Mouse (Mus musculus) liver, embryonic 11.5 days (tissue): ENCODE data around the gene Hoxa3. TPM values are rescaled to one million over a fixed set of nuclear protein-coding genes. Genes with fewer than 3 reads are reported as not detected.
A peak's percentile ranks its signal among the peaks of the same experiment; 100 is the strongest.

Experiments
- ATAC-seq: fragments of 200-750 bp; cut with Nextera tagmentation; replicated peaks from 2 replicates; pipeline ENCODE4 v1.8.0; 2017; ENCODE audit warnings: moderate number of reproducible peaks, mild to moderate bottlenecking, moderate TSS enrichment, moderate library complexity; ENCODE audit not compliant: low FRiP score
- DNase-seq: peaks from one replicate; pipeline ENCODE4 v3.0.0-alpha.2; 2017; ENCODE audit warnings: low spot score
- H3K27ac ChIP-seq: fragments of 300-500 bp; sonication (generic); 2 replicates; pipeline ENCODE4 v1.5.1; 2014; ENCODE audit warnings: mild to moderate bottlenecking, low read depth, low read length, control low read depth
- H3K27me3 ChIP-seq: fragments of 300-500 bp; sonication (generic); replicated peaks from 2 replicates; pipeline ENCODE4 v1.6.1; 2014; ENCODE audit warnings: low read length, mixed read lengths; ENCODE audit not compliant: control insufficient read depth, insufficient read depth
- H3K36me3 ChIP-seq: fragments of 300-500 bp; sonication (generic); 2 replicates; pipeline ENCODE4 v1.6.1; 2014; ENCODE audit warnings: mild to moderate bottlenecking, low read length, moderate library complexity, mixed read lengths; ENCODE audit not compliant: control insufficient read depth, insufficient read depth
- H3K4me1 ChIP-seq: fragments of 300-500 bp; sonication (generic); replicated peaks from 2 replicates; pipeline ENCODE4 v1.6.1; 2014; ENCODE audit warnings: low read length, mixed read lengths; ENCODE audit not compliant: control insufficient read depth, insufficient read depth
- H3K4me2 ChIP-seq: fragments of 300-500 bp; sonication (generic); 2 replicates; pipeline ENCODE4 v1.6.1; 2014; ENCODE audit warnings: mild to moderate bottlenecking, control low read depth, moderate library complexity
- H3K4me3 ChIP-seq: fragments of 300-500 bp; sonication (generic); 2 replicates; pipeline ENCODE4 v1.5.1; 2014; ENCODE audit warnings: low read depth, low read length, control low read depth
- H3K9ac ChIP-seq: fragments of 300-500 bp; sonication (generic); 2 replicates; pipeline ENCODE4 v1.6.1; 2014; ENCODE audit warnings: low read depth, low read length, control low read depth
- H3K9me3 ChIP-seq: fragments of 300-500 bp; sonication (generic); 2 replicates; pipeline ENCODE4 v1.6.1; 2016; ENCODE audit warnings: low read length, inconsistent platforms, mixed read lengths; ENCODE audit not compliant: control insufficient read depth
- WGBS: fragments of 180-500 bp; shearing (Covaris S2); extraction: QIAGEN DNeasy Blood & Tissue Kit; methylation state at CpG from one replicate; pipeline ENCODE4 v1.1.7; 2014; 5-methylcytosine and 5-hydroxymethylcytosine counted together
- polyA plus RNA-seq: library from polyadenylated mRNA; unstranded; fragments of >200 nt; fragmentation: Nextera tagmentation; extraction: Ambion mirVana; gene quantifications from 2 replicates; pipeline ENCODE4 v1.2.1, GENCODE M21; 2014

Hoxa3 gene
- polyA plus RNA-seq, 1 experiment from 2014 or later: 2.9 TPM

- H3K27me3 ChIP-seq: peaks cover 97% of the 10 kb centered on the region
- H3K4me2 ChIP-seq: peak overlapping the region; percentile 47
- H3K36me3 ChIP-seq: no peaks in the 10 kb centered on the region
- peak overlapping the region; percentile 61 for H3K27ac ChIP-seq
- 0 out of 2 replicates have a peak overlapping the region, but pooled peaks have one; percentile 2 for H3K4me3 ChIP-seq
- peak overlapping the region; percentile 47; the same call in 1 of the 2 replicates for H3K9ac ChIP-seq
- ATAC-seq (no peak), DNase-seq (peak; percentile 42)
- H3K9me3 ChIP-seq: no peaks in the 10 kb centered on the region
- peaks cover 17% of the 10 kb centered on the region for H3K4me1 ChIP-seq
- WGBS: 16% methylated on average over 16 of the region's 16 CpGs
Measured at GRCm38 (mm10) chr6:52169499-52170165, 43.5 kb downstream of the Hoxa3 start.

- H3K27me3 ChIP-seq: peaks cover 99% of the 10 kb centered on the region
- 4% methylated on average over 42 of the region's 42 CpGs for WGBS
- H3K36me3 ChIP-seq: no peaks in the 10 kb centered on the region
- H3K27ac ChIP-seq: peak overlapping the region; percentile 73
- DNase-seq (peak; percentile 45), ATAC-seq (no peak)
- H3K4me3 ChIP-seq: peak overlapping the region; percentile 32
- peak overlapping the region; percentile 58 for H3K9ac ChIP-seq
- H3K4me1 ChIP-seq: peaks cover 17% of the 10 kb centered on the region
- no peaks in the 10 kb centered on the region for H3K9me3 ChIP-seq
- H3K4me2 ChIP-seq: peak overlapping the region; percentile 55
Measured at GRCm38 (mm10) chr6:52168191-52169055, 44.7 kb downstream of the Hoxa3 start.

DNA sequence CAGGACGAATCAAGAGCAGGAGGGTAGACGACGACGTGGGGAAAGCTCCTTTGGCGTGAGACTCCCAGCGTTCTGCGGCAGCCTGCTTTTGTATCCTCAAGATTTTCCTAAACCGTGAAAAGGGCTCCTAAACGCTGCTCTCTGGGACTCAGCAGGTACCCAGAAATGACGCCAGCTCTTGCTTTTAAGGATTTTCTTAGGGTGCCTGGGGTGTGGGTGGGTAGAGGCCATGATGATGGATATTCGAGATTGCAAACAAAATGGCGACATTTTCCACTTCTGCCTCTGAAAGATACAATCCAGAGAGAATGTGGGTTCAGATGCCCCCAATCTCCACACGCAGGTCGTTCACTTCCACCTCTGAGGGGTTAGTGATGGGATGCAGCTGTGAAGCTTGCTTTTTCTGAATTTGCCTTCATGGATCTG, 45.4 kb downstream of the Hoxa3 start:
- WGBS: 13% methylated on average over 14 of the region's 14 CpGs
- H3K4me3 ChIP-seq: no peak overlapping the region; the same call in 1 of the 2 replicates
- no peak overlapping the region; the same call in 1 of the 2 replicates for H3K27ac ChIP-seq
- no peaks in the 10 kb centered on the region for H3K9me3 ChIP-seq
- H3K4me2 ChIP-seq: peak overlapping the region; percentile 55
- H3K27me3 ChIP-seq: peaks cover 99% of the 10 kb centered on the region
- no peak for ATAC-seq
- H3K36me3 ChIP-seq: no peaks in the 10 kb centered on the region
- H3K9ac ChIP-seq: peak overlapping the region; percentile 15; the same call in 1 of the 2 replicates
- no peak for DNase-seq
- H3K4me1 ChIP-seq: peaks cover 17% of the 10 kb centered on the region

DNA sequence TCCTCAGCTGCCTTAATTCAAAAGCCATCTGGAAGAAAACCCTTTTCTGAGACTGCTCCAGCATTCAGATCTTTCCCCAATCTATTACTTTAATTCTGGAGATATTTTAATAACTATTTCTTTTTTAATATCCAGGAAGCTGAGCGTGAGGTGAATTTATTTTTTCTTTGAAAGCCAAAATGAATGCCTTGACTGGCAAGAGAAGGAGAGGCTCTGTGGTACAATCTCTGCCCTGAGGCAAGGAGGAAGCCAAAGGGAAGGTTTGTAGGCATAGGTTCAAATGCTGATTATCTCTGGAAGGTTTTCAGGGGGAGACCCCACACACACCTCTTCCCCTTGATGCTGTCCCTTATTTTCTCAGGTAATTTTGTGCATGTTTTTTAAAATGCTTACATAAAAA, 46.0 kb downstream of the Hoxa3 start:
- Histone ChIP-seq H3K27me3 (peaks cover 99% of the 10 kb centered on the region), H3K9ac (no peak overlapping the region), H3K9me3 (no peaks in the 10 kb centered on the region), H3K4me1 (peaks cover 14% of the 10 kb centered on the region), H3K27ac (peak overlapping the region; percentile 78; the same call in 1 of the 2 replicates), H3K4me3 (no peak overlapping the region), H3K4me2 (peak overlapping the region; percentile 55), H3K36me3 (no peaks in the 10 kb centered on the region)
- DNase-seq (no peak), ATAC-seq (no peak)
- WGBS: 32% methylated on average over 1 of the region's 1 CpGs

DNA sequence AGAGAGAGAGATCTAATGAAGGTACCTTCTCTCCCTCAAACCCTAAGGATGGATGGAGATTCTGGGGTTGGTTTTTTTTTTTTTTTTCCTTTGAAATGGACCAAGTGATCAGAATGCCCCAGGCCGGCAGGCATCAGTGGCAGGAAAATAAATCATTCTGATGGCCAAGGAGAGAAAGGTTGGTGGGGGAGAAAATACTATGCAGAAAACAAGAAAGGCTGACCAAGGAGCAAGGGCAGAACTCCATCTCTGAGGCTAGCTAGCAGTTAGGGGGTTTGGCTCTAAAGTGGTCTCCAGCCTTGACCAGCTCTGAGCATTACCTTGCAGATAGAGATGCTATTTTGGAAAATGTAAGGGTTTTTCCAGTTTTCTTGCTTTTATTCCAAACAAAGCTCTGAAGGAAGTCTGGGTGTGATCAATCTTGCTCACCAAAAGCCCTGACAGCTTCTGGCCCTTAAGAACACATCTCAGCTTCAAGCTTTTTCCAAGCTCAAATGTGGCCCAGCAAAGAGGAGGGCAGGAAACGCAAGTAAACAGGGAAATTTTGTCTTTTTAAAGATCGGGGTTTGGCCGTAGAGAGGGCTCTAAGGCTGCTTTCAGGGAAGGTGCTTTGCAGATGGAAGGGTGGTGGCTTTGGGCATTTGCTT, 46.6 kb downstream of the Hoxa3 start:
- H3K4me2 ChIP-seq: peak overlapping the region; percentile 55

DNA sequence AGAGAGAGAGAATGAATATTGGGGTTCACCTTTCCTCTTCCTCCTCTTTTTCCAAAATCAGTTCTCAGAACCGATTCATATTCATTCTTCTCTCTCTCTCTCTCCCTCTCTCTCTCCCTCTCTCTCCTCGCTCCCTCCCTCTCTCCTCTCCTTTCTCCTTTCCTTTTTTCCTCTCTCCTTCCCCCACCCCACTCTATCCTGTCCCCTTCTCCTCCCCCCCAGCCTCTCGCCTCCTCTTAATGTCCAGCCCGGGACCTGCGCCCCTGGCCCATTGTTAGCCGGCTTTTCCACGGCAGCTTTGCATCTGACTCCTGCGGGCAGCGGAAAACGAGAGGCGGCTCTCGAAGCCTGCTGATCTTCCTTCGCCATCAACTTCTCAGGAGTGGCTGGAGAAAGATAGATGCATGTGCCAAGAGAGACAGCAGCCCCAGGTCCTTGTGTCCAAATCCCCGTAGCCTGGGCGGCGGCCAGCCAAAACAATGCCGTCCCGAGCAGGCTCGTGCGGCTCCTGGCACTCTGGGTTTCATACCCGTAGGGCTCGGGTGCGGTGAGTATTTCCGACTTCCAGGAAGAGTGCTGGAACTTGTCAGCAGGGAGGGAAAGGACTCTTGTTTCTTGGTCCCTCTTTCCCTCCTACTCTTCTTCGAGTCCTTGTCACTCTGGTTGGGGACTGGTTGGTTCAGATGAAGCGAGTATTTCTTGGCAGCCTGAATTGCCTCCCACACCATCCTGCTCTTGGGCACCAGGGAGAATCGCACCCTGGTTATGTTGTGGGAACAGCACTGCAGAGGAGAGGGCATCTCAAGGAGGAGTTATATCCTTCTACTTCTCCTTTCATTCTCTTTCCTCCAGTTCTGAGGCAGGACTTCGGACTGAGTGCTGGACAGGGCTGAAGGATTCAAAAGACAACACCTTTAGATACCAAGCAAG, 47.4 kb downstream of the Hoxa3 start:
- Histone ChIP-seq H3K36me3 (no peaks in the 10 kb centered on the region), H3K4me1 (peaks cover 12% of the 10 kb centered on the region), H3K4me2 (peak overlapping the region; percentile 48), H3K4me3 (peak overlapping the region; percentile 37), H3K9me3 (no peaks in the 10 kb centered on the region), H3K27ac (peak overlapping the region; percentile 78), H3K9ac (peak overlapping the region; percentile 55), H3K27me3 (peaks cover 97% of the 10 kb centered on the region)
- ATAC-seq: no peak
- 2% methylated on average over 28 of the region's 28 CpGs for WGBS
- DNase-seq: peak; percentile 39

More for the DNA sequence above, 46.6 kb downstream of the Hoxa3 start:
- Histone ChIP-seq H3K9ac (no peak overlapping the region), H3K4me3 (no peak overlapping the region), H3K36me3 (no peaks in the 10 kb centered on the region), H3K9me3 (no peaks in the 10 kb centered on the region), H3K27ac (peak overlapping the region; percentile 78), H3K27me3 (peaks cover 99% of the 10 kb centered on the region), H3K4me1 (peaks cover 12% of the 10 kb centered on the region)
- ATAC-seq (no peak), DNase-seq (no peak)
- 12% methylated on average over 4 of the region's 4 CpGs for WGBS

- peak within 1 kb of the TSS; percentile 86 for H3K27ac ChIP-seq
- peak within 1 kb of the TSS; percentile 48 for H3K4me2 ChIP-seq
- H3K9ac ChIP-seq: peak within 1 kb of the TSS; percentile 55
- ATAC-seq (no peak), DNase-seq (peak; percentile 63)
- WGBS: 2% methylated on average over 25 of the region's 25 CpGs
- H3K36me3 ChIP-seq: no peaks in the 10 kb centered on the region
- H3K27me3 ChIP-seq: peaks cover 97% of the 10 kb centered on the region
- peak within 1 kb of the TSS; percentile 41 for H3K4me3 ChIP-seq
- H3K9me3 ChIP-seq: no peaks in the 10 kb centered on the region
- H3K4me1 ChIP-seq: peaks cover 6% of the 10 kb centered on the region
Measured at GRCm38 (mm10) chr6:52164626-52165440, 48.3 kb downstream of the Hoxa3 start, which contains the start of gene Hoxa2. TSS of gene Hoxa2 (minus strand) at chr6:52164831.
